Mouse (Mus musculus) liver, embryonic 14.5 days (tissue): Measurements from ENCODE around the gene Nfatc2.

Experiments used
- CTCF ChIP-seq: IDR thresholded peaks from 2 replicates; pipeline ENCODE4 v1.5.1; 2016; ENCODE audit warnings: antibody characterized with exemption, low read depth, control low read depth
- EP300 ChIP-seq: IDR thresholded peaks from 2 replicates; pipeline ENCODE4 v1.6.1; 2016; ENCODE audit warnings: antibody characterized with exemption, low read depth

DNA sequence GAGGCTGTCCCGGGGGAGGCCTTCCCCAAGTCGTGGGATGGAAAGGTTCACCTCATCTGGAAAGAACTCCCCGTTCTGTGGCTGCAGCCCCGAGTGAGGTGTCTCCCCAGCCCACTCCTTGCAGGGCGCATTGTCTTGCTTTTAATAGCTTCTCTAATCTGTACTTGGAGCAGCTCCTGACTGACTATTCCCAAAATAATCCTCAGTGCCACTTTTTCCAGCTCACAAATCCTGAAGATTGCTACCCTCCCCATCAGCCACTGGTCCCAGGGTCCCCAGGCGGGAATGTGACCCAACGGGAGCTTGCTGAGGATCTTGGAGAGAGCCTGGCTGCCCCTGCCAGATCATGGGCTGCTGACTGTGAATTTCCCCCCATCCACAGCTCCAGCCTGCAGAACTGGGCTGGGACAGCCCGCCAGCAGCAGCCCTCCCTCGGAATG lies 6.7 kb upstream of the Nfatc2 start:
- TF ChIP-seq CTCF (no peak), EP300 (no peak)
